Mouse (Mus musculus): ENCODE results near the gene Hoxc12. TPM values are rescaled to one million over a fixed set of nuclear protein-coding genes. Genes with fewer than 3 reads are reported as not detected.

Hoxc12 gene
- polyA plus RNA-seq, 1 experiment from 2014 or later: not detected

- ATAC-seq (no peak), DNase-seq (ENCODE audit: low spot score) (peak; percentile 10)
- Histone ChIP-seq H3K36me3 (ENCODE audit: insufficient read depth, low read length) (no peaks in the 10 kb centered on the region), H3K9ac (replicated peaks; ENCODE audit: low read depth) (no peak within 1 kb of the TSS), H3K4me1 (ENCODE audit: insufficient read depth, low read depth, low read length) (no peaks in the 10 kb centered on the region), H3K9me3 (ENCODE audit: low read length) (no peaks in the 10 kb centered on the region), H3K27me3 (replicated peaks; ENCODE audit: insufficient read depth, low read length) (peaks cover 80% of the 10 kb centered on the region), H3K4me2 (replicated peaks; ENCODE audit: low read depth, low read length) (peak within 1 kb of the TSS; percentile 14; the same call in 1 of the 2 replicates), H3K4me3 (ENCODE audit: low read depth, low read length) (peak within 1 kb of the TSS; percentile 5; the same call in 1 of the 2 replicates), H3K27ac (ENCODE audit: low read length) (no peak within 1 kb of the TSS)
- WGBS: 3% methylated on average over 47 of the region's 88 CpGs
- TF ChIP-seq EP300 (IDR thresholded peaks at IDR 0.05) (no peak), CTCF (IDR thresholded peaks at IDR 0.05) (no peak)
These were observed 15.2 kb upstream of the Hoxc12 start, which contains the start of gene Hoxc13 for GRCm38 (mm10) chr15:102921053-102922011. Gene Hoxc13, plus strand, starts transcription at chr15:102921103.

- Histone ChIP-seq H3K27me3 (replicated peaks; ENCODE audit: insufficient read depth, low read length) (peaks cover 78% of the 10 kb centered on the region), H3K36me3 (ENCODE audit: insufficient read depth, low read length) (no peaks in the 10 kb centered on the region), H3K9ac (replicated peaks; ENCODE audit: low read depth) (no peak overlapping the region), H3K4me1 (ENCODE audit: insufficient read depth, low read depth, low read length) (no peaks in the 10 kb centered on the region), H3K4me2 (replicated peaks; ENCODE audit: low read depth, low read length) (no peak overlapping the region), H3K4me3 (ENCODE audit: low read depth, low read length) (no peak overlapping the region), H3K27ac (ENCODE audit: low read length) (no peak overlapping the region), H3K9me3 (ENCODE audit: low read length) (no peaks in the 10 kb centered on the region)
- under 1% methylated on average over 18 of the region's 24 CpGs for WGBS
- DNase-seq (ENCODE audit: low spot score) (peak; percentile 60), ATAC-seq (peak; percentile 76)
- no peak for TF ChIP-seq EP300 (IDR thresholded peaks at IDR 0.05)
- TF ChIP-seq CTCF (IDR thresholded peaks at IDR 0.05): no peak
These were observed 14.6 kb upstream of the Hoxc12 start for GRCm38 (mm10) chr15:102922012-102922362.

- TF ChIP-seq EP300 (IDR thresholded peaks at IDR 0.05) (no peak), CTCF (IDR thresholded peaks at IDR 0.05) (no peak)
These were observed 13.7 kb upstream of the Hoxc12 start for GRCm38 (mm10) chr15:102922636-102923500.

GRCm38 (mm10) chr15:102927032-102927645 lies 9.4 kb upstream of the Hoxc12 start:
- Histone ChIP-seq H3K36me3 (ENCODE audit: insufficient read depth, low read length) (no peaks in the 10 kb centered on the region), H3K4me2 (replicated peaks; ENCODE audit: low read depth, low read length) (no peak overlapping the region), H3K27ac (ENCODE audit: low read length) (no peak overlapping the region), H3K9ac (replicated peaks; ENCODE audit: low read depth) (no peak overlapping the region), H3K9me3 (ENCODE audit: low read length) (no peaks in the 10 kb centered on the region), H3K27me3 (replicated peaks; ENCODE audit: insufficient read depth, low read length) (peaks cover 81% of the 10 kb centered on the region), H3K4me1 (ENCODE audit: insufficient read depth, low read depth, low read length) (no peaks in the 10 kb centered on the region), H3K4me3 (ENCODE audit: low read depth, low read length) (no peak overlapping the region)
- 3% methylated on average over 39 of the region's 40 CpGs for WGBS
- DNase-seq (ENCODE audit: low spot score) (no peak), ATAC-seq (no peak)
- TF ChIP-seq CTCF (IDR thresholded peaks at IDR 0.05) (no peak), EP300 (IDR thresholded peaks at IDR 0.05) (no peak)

More at GRCm38 (mm10) chr15:102922636-102923500, 13.7 kb upstream of the Hoxc12 start:
- WGBS: 14% methylated on average over 6 of the region's 6 CpGs
- Histone ChIP-seq H3K9ac (replicated peaks; ENCODE audit: low read depth) (no peak overlapping the region), H3K4me2 (replicated peaks; ENCODE audit: low read depth, low read length) (no peak overlapping the region), H3K4me1 (ENCODE audit: insufficient read depth, low read depth, low read length) (no peaks in the 10 kb centered on the region), H3K27ac (ENCODE audit: low read length) (no peak overlapping the region), H3K4me3 (ENCODE audit: low read depth, low read length) (no peak overlapping the region), H3K36me3 (ENCODE audit: insufficient read depth, low read length) (no peaks in the 10 kb centered on the region), H3K9me3 (ENCODE audit: low read length) (no peaks in the 10 kb centered on the region), H3K27me3 (replicated peaks; ENCODE audit: insufficient read depth, low read length) (peaks cover 79% of the 10 kb centered on the region)
- no peak for DNase-seq (ENCODE audit: low spot score)
- no peak for ATAC-seq

GRCm38 (mm10) chr15:102931706-102932358 lies 4.7 kb upstream of the Hoxc12 start:
- Histone ChIP-seq H3K4me3 (ENCODE audit: low read depth, low read length) (no peak overlapping the region), H3K27me3 (replicated peaks; ENCODE audit: insufficient read depth, low read length) (peaks cover 97% of the 10 kb centered on the region), H3K4me1 (ENCODE audit: insufficient read depth, low read depth, low read length) (no peaks in the 10 kb centered on the region), H3K4me2 (replicated peaks; ENCODE audit: low read depth, low read length) (no peak overlapping the region), H3K27ac (ENCODE audit: low read length) (no peak overlapping the region), H3K9ac (replicated peaks; ENCODE audit: low read depth) (no peak overlapping the region), H3K36me3 (ENCODE audit: insufficient read depth, low read length) (no peaks in the 10 kb centered on the region), H3K9me3 (ENCODE audit: low read length) (no peaks in the 10 kb centered on the region)
- 4% methylated on average over 20 of the region's 23 CpGs for WGBS
- TF ChIP-seq EP300 (IDR thresholded peaks at IDR 0.05): no peak
- no peak for TF ChIP-seq CTCF (IDR thresholded peaks at IDR 0.05)
- ATAC-seq (no peak), DNase-seq (ENCODE audit: low spot score) (no peak)

All from lung, postnatal 0 days (tissue).